Comparison of ENCODE assay signal across 15 mouse cellular contexts in the genomic region with DNA sequence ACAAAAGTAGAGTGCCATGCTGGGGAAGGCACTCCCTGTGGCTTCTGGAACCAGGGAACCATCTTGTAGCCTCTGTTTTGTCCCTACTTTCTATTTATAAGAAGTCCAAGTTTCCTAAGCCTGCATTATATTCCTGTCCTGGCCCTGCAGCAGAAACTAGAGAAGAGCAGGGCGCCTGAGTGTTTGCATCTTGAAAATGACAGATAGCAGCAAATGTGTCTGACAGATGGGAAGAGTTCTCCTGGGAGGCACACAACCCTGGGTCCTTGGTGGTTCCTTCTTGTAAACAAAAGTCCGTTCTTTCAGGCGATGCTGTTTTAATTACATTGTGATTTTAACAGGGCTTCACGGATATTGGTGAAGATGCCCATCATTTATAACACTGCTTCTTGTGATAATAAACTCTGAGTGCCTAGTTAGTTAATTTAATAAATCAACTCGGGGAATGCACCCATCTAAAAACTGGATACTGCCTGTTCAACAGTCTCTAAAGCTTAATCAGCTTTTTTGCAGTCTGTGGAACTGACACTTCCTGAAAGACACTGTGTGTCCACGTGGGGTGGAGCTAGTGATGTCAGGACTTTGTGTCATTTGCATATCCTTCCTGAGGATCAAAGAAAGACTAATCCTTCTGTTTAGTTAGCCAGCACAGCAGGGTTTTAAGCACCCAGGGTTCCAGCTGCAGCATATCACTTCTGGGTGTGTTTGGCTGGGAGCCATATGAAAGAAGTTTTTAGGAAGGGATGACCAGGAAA.
A peak's percentile ranks its signal among the peaks of the same experiment; 100 is the strongest.
DNase-seq lines count a peak whose midpoint lies in the region; ATAC-seq and TF ChIP-seq lines count a peak whose summit lies in the region.
"Had no signal": no experiment of that assay in that cellular context is flagged by ENCODE, and none has a peak within 500 bp of the region (broad histone marks: within the 10 kb centered on the region; RNA-seq: fewer than 3 reads in every experiment).

No protein-coding gene starts in this region.

- no peak overlapping the region for H3K27ac ChIP-seq in heart, embryonic 14.5 days (replicated peaks in 1 of 2; ENCODE audit: control insufficient read depth in 1 of 2, insufficient read depth in 1 of 2, low read depth in 2 of 2, low read length in 2 of 2)
- H3K27ac ChIP-seq in lung, embryonic 14.5 days (ENCODE audit: low read depth), result no peak overlapping the region
- H3K27ac ChIP-seq in embryonic facial prominence, embryonic 15.5 days (replicated peaks), result no peak overlapping the region
- H3K27ac ChIP-seq: limb, embryonic 12.5 days had no signal

- intact Hi-C loops in heart, postnatal 10 days (cut with DNase I), result no loop called here

- H3K9me3 ChIP-seq in heart, embryonic 14.5 days (ENCODE audit: control insufficient read depth, low read length), result no peaks in the 10 kb centered on the region
- no peaks in the 10 kb centered on the region for H3K9me3 ChIP-seq in lung, embryonic 14.5 days (ENCODE audit: low read depth, low read length)
- H3K9me3 ChIP-seq in embryonic facial prominence, embryonic 15.5 days (replicated peaks), result no peaks in the 10 kb centered on the region

- TF ChIP-seq CTCF in lung, embryonic 14.5 days (IDR thresholded peaks at IDR 0.05; ENCODE audit: low read depth), result no peak

- ATAC-seq in heart, embryonic 14.5 days (ENCODE audit: insufficient number of reproducible peaks, insufficient read depth, low FRiP score, low read depth), result no peak
- ATAC-seq in lung, embryonic 14.5 days (ENCODE audit: insufficient read depth), result peak; percentile 68; the same call in 1 of the 2 replicates
- ATAC-seq in embryonic facial prominence, embryonic 15.5 days (ENCODE audit: insufficient number of reproducible peaks, low FRiP score, low TSS enrichment, low read depth), result peak; percentile 34; the same call in 1 of the 2 replicates
- ATAC-seq: hindbrain, embryonic 16.5 days; lung, postnatal 0 days had no signal

- H3K27me3 ChIP-seq in heart, embryonic 14.5 days (ENCODE audit: control insufficient read depth, insufficient read depth, low read length), result no peaks in the 10 kb centered on the region
- no peaks in the 10 kb centered on the region for H3K27me3 ChIP-seq in lung, embryonic 14.5 days (ENCODE audit: insufficient read depth, low read length)
- H3K27me3 ChIP-seq in embryonic facial prominence, embryonic 15.5 days, result no peaks in the 10 kb centered on the region
- H3K27me3 ChIP-seq: limb, embryonic 12.5 days had no signal

- H3K4me2 ChIP-seq in heart, embryonic 14.5 days (ENCODE audit: low read length), result peak overlapping the region; percentile 16; the same call in 1 of the 2 replicates
- H3K4me2 ChIP-seq in lung, embryonic 14.5 days, result peak overlapping the region; percentile 16; the same call in 1 of the 2 replicates
- H3K4me2 ChIP-seq in embryonic facial prominence, embryonic 15.5 days (replicated peaks), result no peak overlapping the region
- H3K4me2 ChIP-seq: limb, embryonic 12.5 days had no signal

- H3K4me1 ChIP-seq in heart, embryonic 14.5 days (ENCODE audit: control insufficient read depth in 2 of 2, insufficient read depth in 2 of 2, low read length in 2 of 2), result peaks cover 7 to 14% of the 10 kb centered on the region in 2 experiments
- peaks cover 7% of the 10 kb centered on the region for H3K4me1 ChIP-seq in lung, embryonic 14.5 days (ENCODE audit: insufficient read depth)
- no peaks in the 10 kb centered on the region for H3K4me1 ChIP-seq in embryonic facial prominence, embryonic 15.5 days

- no peak overlapping the region for H3K4me3 ChIP-seq in heart, embryonic 14.5 days (ENCODE audit: control insufficient read depth in 1 of 2, insufficient read depth in 1 of 2, low read depth in 1 of 2, low read length in 2 of 2)
- H3K4me3 ChIP-seq in lung, embryonic 14.5 days (ENCODE audit: low read depth, low read length), result no peak overlapping the region
- H3K4me3 ChIP-seq in embryonic facial prominence, embryonic 15.5 days (replicated peaks), result no peak overlapping the region
- H3K4me3 ChIP-seq: erythroblast, embryonic 14.5 days; limb, embryonic 12.5 days had no signal

- H3K36me3 ChIP-seq in heart, embryonic 14.5 days (ENCODE audit: control insufficient read depth, insufficient read depth, low read length), result no peaks in the 10 kb centered on the region
- no peaks in the 10 kb centered on the region for H3K36me3 ChIP-seq in lung, embryonic 14.5 days (ENCODE audit: insufficient read depth)
- H3K36me3 ChIP-seq in embryonic facial prominence, embryonic 15.5 days, result no peaks in the 10 kb centered on the region
- H3K36me3 ChIP-seq: limb, embryonic 12.5 days had no signal

- H3K9ac ChIP-seq in heart, embryonic 14.5 days (ENCODE audit: low read length), result no peak overlapping the region
- no peak overlapping the region for H3K9ac ChIP-seq in lung, embryonic 14.5 days
- H3K9ac ChIP-seq in embryonic facial prominence, embryonic 15.5 days, result no peak overlapping the region
- H3K9ac ChIP-seq: limb, embryonic 12.5 days had no signal

- 33% methylated on average over 6 of the region's 6 CpGs for WGBS in heart, embryonic 14.5 days
- 7% methylated on average over 6 of the region's 6 CpGs for WGBS in lung, embryonic 14.5 days
- WGBS in embryonic facial prominence, embryonic 15.5 days, result 30% methylated on average over 6 of the region's 6 CpGs

- DNase-seq in heart, postnatal 10 days, result no peak
- DNase-seq in lung, embryonic 14.5 days, result peak; percentile 40
- no peak for DNase-seq in lung, postnatal 14 days
- peak; percentile 22 for DNase-seq in retina, embryonic 14.5 days (ENCODE audit: low spot score)
- no peak for DNase-seq in ovary, postnatal 10 days (ENCODE audit: low spot score)
- no peak for DNase-seq in frontal cortex, adult 2 months (ENCODE audit: extremely low spot score in 1 of 2, low spot score in 1 of 2)
- DNase-seq: cerebellum, postnatal 14 days; heart, adult 11 months; right cerebral cortex, postnatal 14 days had no signal

Comparison
In these comparisons a context has a peak if more than half of its experiments do, and no peak if none do; other contexts are left out.
1. DNase-seq: peak in lung, embryonic 14.5 days (single experiment) and retina, embryonic 14.5 days (single experiment); none in heart, postnatal 10 days (0 of 2), lung, postnatal 14 days (single experiment), ovary, postnatal 10 days (single experiment) and frontal cortex, adult 2 months (0 of 2).